Mouse (Mus musculus): ENCODE data around the gene Clcnka.

Clcnka gene

GRCm38 (mm10) chr4:141421423-141421822 is 22.9 kb upstream of the Clcnka start:
- DNase-seq, result peak in 1 of 2 experiments; percentile 42

GRCm38 (mm10) chr4:141420886-141421285 is 22.4 kb upstream of the Clcnka start:
- peak in 1 of 2 experiments; percentile 39 for DNase-seq

- no peak for DNase-seq
These were observed 21.8 kb upstream of the Clcnka start, which contains the start of gene Hspb7 for GRCm38 (mm10) chr4:141420192-141420829. Gene Hspb7, plus strand, starts transcription at chr4:141420779.

- DNase-seq, result peak in 1 of 2 experiments; percentile 64
These were observed 21.1 kb upstream of the Clcnka start for GRCm38 (mm10) chr4:141419398-141420191.

GRCm38 (mm10) chr4:141415924-141416323 is 17.4 kb upstream of the Clcnka start, which contains the start of gene Clcnkb:
Gene Clcnkb, minus strand, starts transcription at chr4:141416014.
- peak; percentile 53 to 86 for DNase-seq

GRCm38 (mm10) chr4:141411430-141411992 is 13.0 kb upstream of the Clcnka start:
- peak in 1 of 2 experiments; percentile 61 for DNase-seq

GRCm38 (mm10) chr4:141408577-141408976 is 10.1 kb upstream of the Clcnka start:
- DNase-seq, result no peak

- DNase-seq, result peak; percentile 73 to 77
These were observed 8.2 kb upstream of the Clcnka start for GRCm38 (mm10) chr4:141406516-141407299.

- DNase-seq, result no peak
These were observed 6.7 kb upstream of the Clcnka start for GRCm38 (mm10) chr4:141405314-141405622.

GRCm38 (mm10) chr4:141404518-141405313 is 6.2 kb upstream of the Clcnka start:
- DNase-seq, result peak; percentile 86 to 92

- peak; percentile 63 to 86 for DNase-seq
These were observed 1.6 kb upstream of the Clcnka start for GRCm38 (mm10) chr4:141400171-141400570.

GRCm38 (mm10) chr4:141397861-141398260 is 663 bp downstream of the Clcnka start:
- no peak for DNase-seq

GRCm38 (mm10) chr4:141394751-141395150 is 3.8 kb downstream of the Clcnka start:
- peak in 1 of 2 experiments; percentile 64 for DNase-seq

- DNase-seq, result no peak
These were observed 7.2 kb downstream of the Clcnka start for GRCm38 (mm10) chr4:141391293-141391692.

GRCm38 (mm10) chr4:141389366-141390150 is 9.0 kb downstream of the Clcnka start:
- DNase-seq, result peak; percentile 33 to 75

- no peak for DNase-seq
These were observed 10.6 kb downstream of the Clcnka start for GRCm38 (mm10) chr4:141387933-141388332.

GRCm38 (mm10) chr4:141387093-141387784 is 11.3 kb downstream of the Clcnka start:
- DNase-seq, result peak; percentile 81 to 91

- DNase-seq, result no peak
These were observed 12.4 kb downstream of the Clcnka start for GRCm38 (mm10) chr4:141386150-141386549.

GRCm38 (mm10) chr4:141385275-141385674 is 13.2 kb downstream of the Clcnka start:
- DNase-seq, result peak; percentile 70 to 74

GRCm38 (mm10) chr4:141382406-141382805 is 16.1 kb downstream of the Clcnka start:
- peak in 1 of 2 experiments; percentile 36 for DNase-seq

All from kidney, postnatal 25 days (tissue).